Mouse (Mus musculus): ENCODE measurements around the gene Adprm. TPM values are rescaled to one million over a fixed set of nuclear protein-coding genes. Genes with fewer than 3 reads are reported as not detected.
"Not testable (repeated sequence)": the region's sequence is repeated elsewhere in the genome, so short reads cannot be mapped to it uniquely, and the experiment has no call there.

Gene Adprm
- 27.9 TPM for polyA plus RNA-seq (2021)

DNA sequence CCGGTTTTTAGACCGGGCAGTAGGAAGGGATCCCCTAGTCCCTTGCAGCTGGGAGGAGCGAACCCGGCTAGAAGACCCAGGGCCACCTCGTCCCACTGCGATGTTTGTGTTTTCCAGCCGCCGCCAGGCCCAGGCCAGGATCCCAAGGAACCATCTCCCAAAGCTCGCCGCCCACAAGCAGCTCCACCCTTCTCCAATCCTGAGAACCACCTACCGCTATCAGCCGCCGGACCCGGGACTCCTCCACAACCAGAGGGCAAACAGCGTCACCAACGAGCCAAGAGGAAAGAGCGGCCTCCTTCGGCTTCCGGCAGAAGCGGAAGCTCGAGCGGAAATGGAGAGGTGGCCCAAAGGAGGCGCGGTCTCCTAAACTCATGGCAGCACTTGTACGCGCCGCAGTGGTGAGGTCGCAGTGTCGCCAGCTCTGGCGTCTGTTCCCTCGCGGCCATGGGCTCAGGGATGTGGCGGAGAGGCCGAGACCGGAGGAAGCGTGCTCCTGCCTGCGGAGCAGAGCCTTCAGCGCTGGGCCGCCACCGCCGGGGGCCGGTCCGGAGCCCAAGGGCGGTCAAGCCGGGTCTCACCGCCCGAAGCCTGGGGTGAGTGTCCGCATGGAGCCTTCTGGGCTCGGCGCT lies at the start of gene Adprm, which contains the start of gene Sco1:
Gene Adprm (minus strand): TSS at position 274 of the 632 bp plus-strand sequence.
Gene Sco1 (plus strand): TSS at position 350 of the 632 bp plus-strand sequence.
- ChIA-PET CTCF (interaction anchor here (1.0 kb wide), 1 partner anchor 28 kb away, joined by 4 read pairs; no protein-coding TSS in a partner anchor), POLR2A (interaction anchor here (1.7 kb wide), 2 partner anchors 10 to 15 kb away, joined by 5 read pairs; no protein-coding TSS in a partner anchor)
- no peaks in the 10 kb centered on the region for H3K27me3 ChIP-seq
- in situ Hi-C loops (cut with MboI; ENCODE audit: low pct_unique_long_range_greater_than_20kb), result no loop called here
- no peak for TF ChIP-seq CTCF (IDR thresholded peaks at IDR 0.05)
- DNase-seq (ENCODE audit: low read depth, low spot score) (peak; percentile 51), ATAC-seq (peak; percentile 98)

GRCm38 (mm10) chr11:67101713-67102112 lies 49.3 kb upstream of the Adprm start:
- in situ Hi-C loops (cut with MboI; ENCODE audit: low pct_unique_long_range_greater_than_20kb), result no loop called here
- H3K27me3 ChIP-seq, result peaks cover 36% of the 10 kb centered on the region
- ChIA-PET POLR2A (no interaction called here), CTCF (interaction anchor here (1.6 to 6.8 kb wide), 3 partner anchors 7 to 77 kb away, joined by 8 to 36 read pairs (median 11); partner anchors contain the start of gene Tmem220)
- peak; percentile 84 for TF ChIP-seq CTCF (IDR thresholded peaks at IDR 0.05)
- DNase-seq (ENCODE audit: low read depth, low spot score), result no peak
- no peak for ATAC-seq

- in situ Hi-C loops (cut with MboI; ENCODE audit: low pct_unique_long_range_greater_than_20kb), result no loop called here
Measured at GRCm38 (mm10) chr11:67100169-67100568, 47.8 kb upstream of the Adprm start.

GRCm38 (mm10) chr11:67099241-67099640 lies 46.8 kb upstream of the Adprm start:
- no peak for DNase-seq (ENCODE audit: low read depth, low spot score)
- no peak for ATAC-seq
- TF ChIP-seq CTCF (IDR thresholded peaks at IDR 0.05), result no peak
- in situ Hi-C loops (cut with MboI; ENCODE audit: low pct_unique_long_range_greater_than_20kb), result no loop called here
- ChIA-PET CTCF (interaction anchor here (0.7 to 6.8 kb wide), 3 partner anchors 9 to 13 kb away, joined by 3 to 36 read pairs (median 6); no protein-coding TSS in a partner anchor), POLR2A (no interaction called here)
- H3K27me3 ChIP-seq, result peaks cover 26% of the 10 kb centered on the region

More at GRCm38 (mm10) chr11:67100169-67100568, 47.8 kb upstream of the Adprm start:
- H3K27me3 ChIP-seq, result peaks cover 27% of the 10 kb centered on the region
- POLR2A ChIA-PET, result no interaction called here
- no peak for TF ChIP-seq CTCF (IDR thresholded peaks at IDR 0.05)
- CTCF ChIA-PET, result interaction anchor here (1.6 to 6.8 kb wide), 4 partner anchors 9 to 75 kb away, joined by 6 to 36 read pairs (median 10); partner anchors contain the start of gene Tmem220
- ATAC-seq (no peak), DNase-seq (ENCODE audit: low read depth, low spot score) (no peak)

DNA sequence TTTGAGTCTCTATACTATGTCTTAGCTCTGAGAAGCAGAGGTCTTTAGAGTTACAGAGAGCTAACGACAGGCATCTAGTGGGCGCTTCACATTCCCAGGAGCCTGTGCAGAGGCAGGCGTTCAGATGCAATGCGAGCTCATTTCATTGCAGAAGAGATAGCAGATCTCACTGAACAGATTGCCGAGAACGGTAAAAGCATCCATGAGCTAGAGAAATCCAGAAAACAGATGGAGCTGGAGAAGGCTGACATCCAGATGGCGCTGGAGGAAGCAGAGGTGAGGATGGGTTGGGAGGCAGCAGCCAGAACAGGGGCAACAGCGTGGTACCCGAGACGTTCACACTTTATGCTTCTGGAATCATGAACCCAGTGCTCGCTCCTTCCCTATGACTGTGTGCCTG lies 46.0 kb upstream of the Adprm start:
- CTCF ChIA-PET, result interaction anchor here (1.4 to 6.8 kb wide), 4 partner anchors 11 to 16 kb away, joined by 3 to 36 read pairs (median 5); no protein-coding TSS in a partner anchor
- no peak for TF ChIP-seq CTCF (IDR thresholded peaks at IDR 0.05)
- H3K27me3 ChIP-seq, result peaks cover 19% of the 10 kb centered on the region
- no peak for ATAC-seq
- DNase-seq (ENCODE audit: low read depth, low spot score), result no peak
- in situ Hi-C loops (cut with MboI; ENCODE audit: low pct_unique_long_range_greater_than_20kb), result no loop called here
- POLR2A ChIA-PET, result no interaction called here

GRCm38 (mm10) chr11:67097709-67098108 lies 45.3 kb upstream of the Adprm start:
- POLR2A ChIA-PET, result no interaction called here
- in situ Hi-C loops (cut with MboI; ENCODE audit: low pct_unique_long_range_greater_than_20kb), result no loop called here
- H3K27me3 ChIP-seq, result peaks cover 16% of the 10 kb centered on the region
- CTCF ChIA-PET, result interaction anchor here (1.4 to 6.8 kb wide), 3 partner anchors 11 to 17 kb away, joined by 3 to 36 read pairs (median 4); no protein-coding TSS in a partner anchor
- ATAC-seq (no peak), DNase-seq (ENCODE audit: low read depth, low spot score) (no peak)
- TF ChIP-seq CTCF (IDR thresholded peaks at IDR 0.05), result no peak

DNA sequence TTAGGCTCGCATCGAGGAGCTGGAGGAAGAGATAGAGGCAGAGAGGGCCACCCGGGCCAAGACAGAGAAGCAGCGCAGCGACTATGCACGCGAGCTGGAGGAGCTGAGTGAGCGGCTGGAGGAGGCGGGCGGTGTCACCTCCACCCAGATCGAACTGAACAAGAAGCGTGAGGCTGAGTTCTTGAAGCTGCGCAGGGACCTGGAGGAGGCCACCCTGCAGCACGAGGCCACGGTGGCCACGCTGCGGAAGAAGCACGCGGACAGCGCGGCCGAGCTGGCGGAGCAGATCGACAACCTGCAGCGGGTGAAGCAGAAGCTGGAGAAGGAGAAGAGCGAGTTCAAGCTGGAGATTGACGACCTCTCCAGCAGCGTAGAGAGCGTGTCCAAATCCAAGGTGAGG lies 42.1 kb upstream of the Adprm start:
- TF ChIP-seq CTCF (IDR thresholded peaks at IDR 0.05), result no peak
- ChIA-PET POLR2A (no interaction called here), CTCF (interaction anchor here (1.2 to 1.3 kb wide), 2 partner anchors 15 to 18 kb away, joined by 3 to 4 read pairs; no protein-coding TSS in a partner anchor)
- in situ Hi-C loops (cut with MboI; ENCODE audit: low pct_unique_long_range_greater_than_20kb), result no loop called here
- H3K27me3 ChIP-seq, result peaks cover 13% of the 10 kb centered on the region
- DNase-seq (ENCODE audit: low read depth, low spot score), result no peak
- no peak for ATAC-seq

- TF ChIP-seq CTCF (IDR thresholded peaks at IDR 0.05), result no peak
- peaks cover 7% of the 10 kb centered on the region for H3K27me3 ChIP-seq
- in situ Hi-C loops (cut with MboI; ENCODE audit: low pct_unique_long_range_greater_than_20kb), result no loop called here
- CTCF ChIA-PET, result interaction anchor here (1.2 to 1.3 kb wide), 2 partner anchors 16 to 19 kb away, joined by 3 to 4 read pairs; no protein-coding TSS in a partner anchor
- DNase-seq (ENCODE audit: low read depth, low spot score) (no peak), ATAC-seq (no peak)
- POLR2A ChIA-PET, result no interaction called here
Measured at GRCm38 (mm10) chr11:67093652-67094051, 41.3 kb upstream of the Adprm start.

DNA sequence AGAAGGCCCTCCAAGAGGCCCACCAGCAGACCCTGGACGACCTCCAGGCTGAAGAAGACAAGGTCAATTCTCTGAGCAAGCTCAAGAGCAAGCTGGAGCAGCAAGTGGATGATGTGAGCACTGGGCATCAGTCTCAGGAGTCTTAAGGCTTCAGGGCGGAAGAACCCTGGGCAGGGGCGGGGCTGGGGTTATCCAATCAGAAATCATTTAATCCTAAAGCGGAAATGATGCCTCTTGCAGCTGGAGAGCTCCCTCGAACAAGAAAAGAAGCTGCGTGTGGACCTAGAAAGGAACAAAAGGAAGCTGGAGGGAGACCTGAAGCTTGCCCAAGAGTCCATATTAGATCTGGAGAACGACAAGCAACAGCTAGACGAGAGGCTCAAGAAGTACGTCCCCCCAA lies 40.8 kb upstream of the Adprm start:
- DNase-seq (ENCODE audit: low read depth, low spot score) (no peak), ATAC-seq (no peak)
- in situ Hi-C loops (cut with MboI; ENCODE audit: low pct_unique_long_range_greater_than_20kb), result no loop called here
- ChIA-PET CTCF (interaction anchor here (1.2 kb wide), 1 partner anchor 16 kb away, joined by 3 read pairs; no protein-coding TSS in a partner anchor), POLR2A (no interaction called here)
- H3K27me3 ChIP-seq, result peaks cover 9% of the 10 kb centered on the region
- no peak for TF ChIP-seq CTCF (IDR thresholded peaks at IDR 0.05)

GRCm38 (mm10) chr11:67092354-67092753 lies 40.0 kb upstream of the Adprm start:
- peaks cover 13% of the 10 kb centered on the region for H3K27me3 ChIP-seq
- ATAC-seq; in situ Hi-C loops (cut with MboI; ENCODE audit: low pct_unique_long_range_greater_than_20kb); DNase-seq (ENCODE audit: low read depth, low spot score); CTCF ChIA-PET; POLR2A ChIA-PET: not testable (repeated sequence)

DNA sequence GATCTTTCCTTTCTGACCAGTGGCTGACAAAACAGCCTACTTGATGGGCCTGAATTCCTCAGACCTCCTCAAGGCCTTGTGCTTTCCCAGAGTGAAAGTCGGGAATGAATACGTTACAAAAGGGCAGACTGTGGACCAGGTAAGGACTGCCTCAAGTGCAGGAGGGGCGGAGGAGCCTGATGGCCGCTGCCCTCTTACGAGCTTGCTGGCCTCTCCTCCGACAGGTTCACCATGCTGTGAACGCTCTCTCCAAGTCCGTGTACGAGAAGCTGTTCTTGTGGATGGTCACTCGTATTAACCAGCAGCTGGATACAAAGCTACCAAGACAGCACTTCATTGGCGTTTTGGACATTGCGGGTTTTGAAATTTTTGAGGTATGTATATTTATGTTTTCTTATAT lies 34.8 kb upstream of the Adprm start:
- POLR2A ChIA-PET, result no interaction called here
- in situ Hi-C loops (cut with MboI; ENCODE audit: low pct_unique_long_range_greater_than_20kb), result no loop called here
- CTCF ChIA-PET, result interaction anchor here (0.9 to 3.5 kb wide), 3 partner anchors 23 to 67 kb away, joined by 3 to 20 read pairs (median 3); no protein-coding TSS in a partner anchor
- TF ChIP-seq CTCF (IDR thresholded peaks at IDR 0.05), result no peak
- ATAC-seq (no peak), DNase-seq (ENCODE audit: low read depth, low spot score) (no peak)
- H3K27me3 ChIP-seq, result peaks cover 15% of the 10 kb centered on the region
